Mouse (Mus musculus): ENCODE results near the gene Popdc3.

Popdc3 gene

DNA sequence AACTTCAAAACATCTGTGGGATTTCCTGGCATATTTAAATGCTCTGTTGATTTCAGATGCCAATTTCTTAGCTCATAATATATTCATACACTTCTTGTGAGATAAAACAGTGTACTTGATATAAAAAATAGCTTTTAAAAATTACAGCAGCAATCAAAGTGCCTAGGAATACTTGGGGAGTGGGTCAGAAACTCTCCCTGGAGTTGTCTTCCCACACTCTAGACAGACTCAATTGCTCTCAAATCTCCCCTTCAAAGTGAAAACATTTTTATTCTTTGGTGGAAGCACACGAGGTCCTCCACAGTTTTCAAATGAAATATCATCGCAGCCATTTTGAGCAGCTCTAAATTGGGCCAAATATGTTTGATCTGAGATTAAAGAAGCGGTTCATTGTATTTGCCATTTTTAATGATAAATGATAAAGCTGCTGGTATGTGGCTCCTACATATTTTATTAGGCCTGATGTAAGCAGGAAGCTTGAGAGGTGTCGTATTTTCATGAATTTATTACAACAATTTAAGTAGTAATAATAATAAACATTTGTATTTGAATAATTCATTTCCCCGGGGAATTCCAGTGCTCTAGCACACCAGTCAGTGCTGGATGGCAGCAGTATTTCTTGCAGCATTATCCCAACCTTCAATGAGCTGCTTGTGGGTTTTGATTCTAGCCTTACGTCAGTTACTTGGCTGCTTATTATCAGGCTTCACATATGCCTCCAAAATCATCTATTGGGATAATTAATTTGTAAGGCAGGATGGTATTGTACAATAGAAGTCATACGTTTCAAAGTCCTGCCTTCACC is 150.5 kb downstream of the Popdc3 start:
- TF ChIP-seq GATA4 (IDR thresholded peaks at IDR 0.05; ENCODE audit: insufficient replicate concordance, low read length): no peak

DNA sequence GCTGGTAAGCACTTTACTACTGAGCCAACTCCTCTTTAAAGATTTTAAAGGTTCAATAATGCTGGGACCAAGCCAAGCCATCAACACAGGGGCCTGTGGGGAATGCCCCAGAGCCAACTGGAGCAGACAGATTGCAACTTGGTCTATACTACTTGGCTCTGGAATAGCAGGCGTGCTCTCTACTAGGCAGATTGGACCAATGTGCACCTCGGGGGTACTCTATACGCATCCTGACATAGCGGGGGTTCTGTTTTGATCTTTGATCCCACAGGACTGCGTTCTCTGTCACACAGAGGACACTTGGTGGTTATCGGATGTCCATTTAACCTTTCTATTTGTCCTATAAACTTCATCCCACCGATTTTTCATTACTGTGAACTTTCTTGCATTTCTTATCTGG is 157.0 kb downstream of the Popdc3 start:
- TF ChIP-seq GATA4 (IDR thresholded peaks at IDR 0.05; ENCODE audit: insufficient replicate concordance, low read length): no peak

- no peak for TF ChIP-seq GATA4 (IDR thresholded peaks at IDR 0.05; ENCODE audit: insufficient replicate concordance, low read length)
These were observed 157.8 kb downstream of the Popdc3 start, which contains the start of gene Bves for GRCm38 (mm10) chr10:45335434-45336422. TSS of gene Bves (plus strand) at chr10:45335772.

GRCm38 (mm10) chr10:45339106-45339505 is 161.2 kb downstream of the Popdc3 start:
- TF ChIP-seq GATA4 (IDR thresholded peaks at IDR 0.05; ENCODE audit: insufficient replicate concordance, low read length): no peak

DNA sequence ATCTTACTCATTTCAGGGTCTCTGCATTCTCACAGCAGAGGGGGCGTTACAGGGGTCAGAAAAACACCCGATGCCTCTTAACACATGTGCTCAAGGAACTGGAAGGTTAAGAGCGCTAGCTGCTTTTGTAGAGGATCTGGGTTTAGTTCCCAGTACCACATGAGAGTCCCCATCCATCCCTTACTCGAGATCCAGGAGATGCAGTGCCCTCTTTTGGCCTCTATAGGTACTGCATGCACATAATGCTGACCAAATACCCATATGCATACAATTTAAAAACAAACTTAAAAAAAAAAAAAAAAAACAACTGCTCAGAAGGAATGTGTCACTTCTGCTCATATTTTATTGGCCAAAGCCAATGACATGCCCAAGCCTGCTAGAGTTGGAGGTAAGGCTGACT is 166.5 kb downstream of the Popdc3 start:
- no peak for TF ChIP-seq GATA4 (IDR thresholded peaks at IDR 0.05; ENCODE audit: insufficient replicate concordance, low read length)

DNA sequence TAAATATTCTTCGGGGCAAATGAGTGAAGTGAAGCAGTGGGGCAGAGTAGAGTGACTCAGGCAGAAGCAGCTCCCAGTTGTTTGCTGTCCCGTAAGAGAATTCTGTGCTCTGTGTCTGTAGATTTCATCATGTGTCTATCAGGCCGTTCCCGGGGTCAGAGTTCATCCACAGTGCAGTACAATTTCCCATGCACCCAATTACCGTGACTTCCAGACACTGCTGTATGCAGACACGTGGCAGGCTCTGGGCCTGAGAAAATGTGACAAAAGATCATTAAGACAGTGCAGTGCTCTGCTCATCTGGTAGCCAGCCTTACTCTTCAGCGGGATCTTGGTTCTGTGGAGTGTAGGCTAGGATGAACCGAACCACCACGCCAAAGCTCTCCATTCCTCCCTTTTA is 167.3 kb downstream of the Popdc3 start:
- TF ChIP-seq GATA4 (IDR thresholded peaks at IDR 0.05; ENCODE audit: insufficient replicate concordance, low read length): no peak

- TF ChIP-seq GATA4 (IDR thresholded peaks at IDR 0.05; ENCODE audit: insufficient replicate concordance, low read length): no peak
These were observed 178.2 kb downstream of the Popdc3 start for GRCm38 (mm10) chr10:45356091-45356490.

- no peak for TF ChIP-seq GATA4 (IDR thresholded peaks at IDR 0.05; ENCODE audit: insufficient replicate concordance, low read length)
These were observed 185.5 kb downstream of the Popdc3 start for GRCm38 (mm10) chr10:45363396-45363795.

GRCm38 (mm10) chr10:45366987-45367705 is 189.2 kb downstream of the Popdc3 start:
- no peak for TF ChIP-seq GATA4 (IDR thresholded peaks at IDR 0.05; ENCODE audit: insufficient replicate concordance, low read length)

Measured in liver, adult (tissue).